Mouse (Mus musculus) urinary bladder, adult 18-20 months (tissue): Measurements from ENCODE around the gene Mms19.

Experiments
- DNase-seq, 2 experiments: peaks; one replicate each; pipeline ENCODE4 v3.0.0; 2022; ENCODE audit warnings: low spot score in 2 of 2, mixed read lengths in 2 of 2

Gene Mms19

DNA sequence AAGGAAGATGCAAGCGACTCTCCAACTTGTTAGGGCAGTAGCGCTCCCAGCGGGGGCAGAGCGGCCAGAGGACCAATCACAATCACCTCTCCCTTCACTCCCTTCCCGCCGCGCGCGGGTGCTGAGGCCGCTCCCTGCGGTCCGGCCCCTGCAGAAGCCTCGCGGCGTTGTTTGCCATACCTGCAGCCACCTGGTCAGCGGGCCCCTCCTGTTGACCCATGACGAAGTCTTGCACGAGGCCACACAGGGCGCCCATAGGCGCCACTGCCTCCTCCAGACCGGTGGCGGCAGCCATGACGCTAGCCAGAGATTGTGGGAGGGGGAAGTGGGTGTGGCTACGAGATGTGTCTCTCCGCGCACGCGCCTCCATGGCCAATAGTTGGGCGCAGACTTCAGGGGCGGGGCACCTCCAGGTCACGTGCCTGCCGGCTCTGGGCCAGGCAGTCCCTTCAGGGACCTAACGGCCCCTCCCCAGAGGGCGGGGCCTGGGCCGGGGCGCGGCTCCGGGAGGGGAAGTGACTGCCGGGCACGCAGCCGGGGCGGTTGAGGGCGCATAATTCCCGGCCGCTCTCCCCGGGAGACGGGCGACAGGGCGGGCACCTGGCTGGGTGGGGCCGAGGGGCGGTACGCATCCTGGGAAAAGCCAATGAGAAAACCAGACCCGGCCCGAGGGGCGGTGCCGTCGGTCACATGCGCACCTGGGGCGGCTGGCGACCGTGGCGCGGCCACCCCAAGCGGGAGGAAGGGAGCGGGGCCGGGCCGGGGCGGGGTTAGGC lies at the start of gene Mms19:
TSS of gene Mms19 (minus strand) at position 339 of the 776 bp plus-strand sequence.
- peak; percentile 98 to 99 for DNase-seq

DNA sequence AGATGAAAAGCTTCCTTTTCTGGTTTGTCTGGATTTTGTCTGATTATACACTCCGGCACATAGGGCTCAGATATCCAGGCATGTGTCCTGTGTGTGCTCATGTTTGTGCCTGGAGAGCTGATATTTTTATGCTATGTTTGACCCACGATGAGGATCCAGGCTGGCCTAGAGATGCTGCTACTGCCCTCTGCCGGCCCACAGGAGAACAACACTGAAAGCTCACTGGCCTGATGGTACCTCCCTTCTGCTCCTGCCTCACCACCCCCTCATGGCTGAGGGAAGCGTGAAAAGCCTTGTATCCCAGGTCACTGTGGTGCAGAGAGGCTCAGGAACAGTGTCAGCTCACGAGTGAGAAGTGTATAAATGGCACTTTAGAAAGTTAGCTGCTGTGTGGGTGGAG lies 45.2 kb upstream of the Mms19 start:
- peak; percentile 70 to 79 for DNase-seq

DNA sequence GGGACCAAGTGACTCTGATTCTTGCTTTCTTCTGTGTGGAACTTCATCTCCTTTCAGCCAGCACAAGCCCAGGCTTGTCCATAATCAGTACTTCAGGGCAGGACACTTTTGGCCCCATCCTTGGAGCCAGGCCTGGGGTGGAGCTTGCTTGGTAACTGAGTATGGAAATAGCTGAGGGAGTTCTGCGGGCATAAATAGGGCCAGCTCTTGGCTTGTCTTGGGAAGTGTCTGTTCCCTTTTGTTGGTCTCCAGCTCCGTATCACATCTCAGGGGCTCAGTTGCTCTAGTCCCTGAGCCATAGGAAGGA lies 41.5 kb upstream of the Mms19 start:
- no peak for DNase-seq

DNA sequence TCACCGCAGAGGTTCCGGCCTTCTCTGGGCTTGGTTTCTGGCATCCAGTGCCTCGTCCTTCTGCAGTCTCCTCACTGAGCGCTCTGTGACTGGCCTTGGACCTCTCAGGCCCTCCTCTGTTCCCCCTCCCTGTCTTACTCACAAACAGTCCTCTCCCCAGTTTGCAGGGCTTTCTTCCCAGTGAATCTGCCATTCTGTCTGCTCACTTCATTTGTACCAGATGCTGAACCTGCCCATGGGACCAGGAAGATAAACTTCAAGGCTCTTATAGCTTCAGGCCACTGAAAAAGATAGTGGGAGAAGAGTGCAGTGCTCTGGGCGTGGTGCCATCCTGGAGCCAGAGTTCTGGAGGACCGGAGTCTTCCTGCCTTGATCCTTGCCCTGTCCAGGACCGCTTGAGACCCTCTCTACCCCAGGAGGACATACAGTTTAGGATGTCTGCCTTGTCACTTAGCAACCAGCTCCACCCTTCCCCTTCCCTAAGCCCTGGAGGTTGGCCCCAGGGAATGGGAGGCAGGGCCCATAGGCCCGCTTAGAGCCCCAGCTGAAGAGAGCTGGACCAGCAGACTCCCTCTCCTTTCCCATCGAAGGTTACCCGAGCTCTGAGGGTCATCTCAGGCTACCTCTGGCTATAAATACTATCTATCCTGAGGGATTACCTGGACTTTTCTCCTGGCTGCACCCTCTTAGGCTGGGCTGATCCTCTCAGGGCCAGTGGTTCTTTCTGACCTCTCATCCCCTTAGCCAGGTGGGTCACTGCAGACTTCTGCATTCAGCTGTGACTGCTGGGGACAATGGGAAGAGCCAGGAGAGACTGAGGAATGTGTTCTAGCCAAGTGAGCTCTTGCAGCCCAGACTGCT lies 41.0 kb upstream of the Mms19 start:
- no peak for DNase-seq

DNA sequence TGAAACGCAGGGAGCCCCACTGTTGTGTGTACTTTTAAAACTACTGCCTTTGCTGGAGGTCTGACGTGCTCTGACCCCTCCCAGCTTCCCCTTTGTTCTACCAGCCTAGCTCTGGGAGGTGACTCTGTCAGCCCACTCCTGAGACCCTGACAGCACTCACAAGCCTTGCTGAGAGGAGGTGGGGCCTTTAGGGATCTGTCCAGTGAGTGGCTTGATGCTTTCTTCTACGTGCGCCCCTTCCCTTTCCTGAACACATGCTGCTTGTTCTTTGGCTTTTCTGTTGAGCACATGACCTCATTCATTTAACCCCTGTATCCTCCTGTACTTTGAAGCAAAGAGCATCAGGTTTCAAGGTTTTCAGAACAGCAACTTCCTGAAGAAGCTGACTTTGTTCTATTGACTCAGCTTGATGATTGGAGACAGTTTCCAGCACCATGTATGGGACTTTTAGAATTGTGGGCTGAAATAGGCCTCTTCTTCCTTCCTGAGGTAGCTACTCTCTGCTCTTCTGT lies 38.1 kb upstream of the Mms19 start:
- no peak for DNase-seq

DNA sequence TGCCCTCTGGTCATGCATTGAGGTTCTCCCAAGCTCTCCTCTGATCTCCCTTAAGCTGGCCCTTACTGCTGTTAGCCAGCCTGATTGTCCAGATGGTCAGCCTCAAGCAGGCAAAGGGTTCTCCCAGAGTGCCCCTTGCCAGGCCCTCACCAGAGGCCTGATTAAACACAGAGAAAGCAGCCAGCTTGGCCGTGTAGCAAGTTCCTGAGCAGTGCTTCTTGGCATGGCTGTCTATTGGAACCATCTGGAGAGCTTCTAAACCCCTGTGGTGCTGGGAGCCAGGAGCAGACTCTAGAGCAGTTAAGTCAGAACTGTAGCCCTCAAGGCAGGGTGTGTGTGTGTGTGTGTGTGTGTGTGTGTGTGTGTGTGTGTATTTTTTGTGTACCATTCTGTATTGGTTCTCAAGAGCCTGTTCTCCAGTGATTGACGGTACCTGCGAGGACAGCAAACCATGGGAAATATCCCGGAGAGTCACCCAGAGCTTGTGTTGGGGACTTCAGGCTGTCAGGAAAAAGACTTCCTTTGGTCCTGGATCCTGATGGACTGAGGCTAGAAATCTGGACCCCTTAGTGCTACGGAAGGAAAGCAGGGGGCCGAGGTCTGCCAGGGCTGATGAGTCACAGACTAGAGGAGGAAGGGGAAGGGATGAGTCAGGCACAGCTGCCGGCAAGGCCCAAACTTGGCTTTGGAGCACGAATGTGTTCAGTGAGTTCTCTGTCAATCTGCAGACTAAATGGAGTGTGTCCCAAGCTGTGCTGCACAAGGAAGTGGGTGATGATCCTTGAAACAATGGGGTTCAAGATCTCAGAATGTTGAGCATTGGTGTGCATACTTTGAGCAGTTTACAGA lies 36.7 kb upstream of the Mms19 start:
- DNase-seq, result peak in 1 of 2 experiments; percentile 80

DNA sequence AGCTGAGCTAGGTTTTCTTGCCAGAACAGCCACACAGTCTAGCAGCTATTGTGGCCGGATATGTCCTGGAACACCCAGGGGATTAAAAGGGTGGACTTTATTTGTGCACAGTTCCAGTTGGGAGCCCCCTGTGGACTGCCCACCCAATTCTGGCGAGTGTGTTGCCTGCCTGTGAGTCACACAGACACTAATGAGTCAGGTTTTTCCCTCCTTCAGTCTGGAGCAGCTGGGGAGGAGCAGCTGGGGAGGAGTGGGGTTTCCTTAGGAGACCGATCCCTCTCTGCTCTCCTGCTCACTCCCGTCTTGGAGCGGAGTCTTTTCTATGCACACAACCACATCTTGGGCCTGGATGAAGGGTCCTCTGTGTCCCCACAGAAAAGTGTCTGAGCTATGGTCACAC lies 35.9 kb upstream of the Mms19 start:
- DNase-seq, result peak in 1 of 2 experiments; percentile 44

DNA sequence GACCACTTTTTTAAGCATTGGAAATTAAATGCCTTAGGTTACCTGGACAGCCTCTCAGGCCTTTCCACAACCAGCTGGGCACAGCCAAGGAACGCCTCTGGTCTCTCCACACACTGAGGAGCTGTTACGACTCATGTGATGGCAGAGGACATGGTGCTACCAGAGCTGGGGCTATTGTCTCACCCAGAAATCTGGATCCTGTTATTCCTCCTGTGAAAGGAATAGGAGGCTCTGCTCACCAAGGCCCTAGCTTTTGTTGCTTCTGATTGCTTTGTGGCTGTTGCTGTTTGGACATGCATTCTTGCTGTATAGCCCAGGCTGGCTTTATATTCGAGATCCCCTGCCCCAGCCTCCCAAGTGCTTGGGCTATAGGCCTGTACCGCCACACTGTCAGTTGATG lies 35.3 kb upstream of the Mms19 start:
- no peak for DNase-seq

DNA sequence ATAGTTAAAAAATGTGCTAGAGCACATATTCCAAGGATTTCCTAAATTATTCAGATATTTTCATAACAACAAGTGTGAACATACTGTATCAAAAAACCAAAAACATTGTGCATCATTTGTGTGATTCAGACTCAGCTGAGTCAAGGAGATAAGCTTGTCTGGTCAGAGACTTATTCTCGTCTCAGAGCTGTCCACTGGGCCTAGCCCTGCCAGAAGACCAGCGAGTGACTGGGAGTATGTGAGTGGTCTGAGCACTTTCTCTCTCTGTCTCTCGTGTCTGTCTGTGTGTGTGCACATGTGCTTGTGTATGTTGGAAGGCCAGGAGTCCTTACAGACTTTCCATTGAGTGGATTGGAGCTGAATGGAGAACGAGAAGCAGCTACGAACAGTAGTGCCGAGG lies 34.0 kb upstream of the Mms19 start:
- no peak for DNase-seq

DNA sequence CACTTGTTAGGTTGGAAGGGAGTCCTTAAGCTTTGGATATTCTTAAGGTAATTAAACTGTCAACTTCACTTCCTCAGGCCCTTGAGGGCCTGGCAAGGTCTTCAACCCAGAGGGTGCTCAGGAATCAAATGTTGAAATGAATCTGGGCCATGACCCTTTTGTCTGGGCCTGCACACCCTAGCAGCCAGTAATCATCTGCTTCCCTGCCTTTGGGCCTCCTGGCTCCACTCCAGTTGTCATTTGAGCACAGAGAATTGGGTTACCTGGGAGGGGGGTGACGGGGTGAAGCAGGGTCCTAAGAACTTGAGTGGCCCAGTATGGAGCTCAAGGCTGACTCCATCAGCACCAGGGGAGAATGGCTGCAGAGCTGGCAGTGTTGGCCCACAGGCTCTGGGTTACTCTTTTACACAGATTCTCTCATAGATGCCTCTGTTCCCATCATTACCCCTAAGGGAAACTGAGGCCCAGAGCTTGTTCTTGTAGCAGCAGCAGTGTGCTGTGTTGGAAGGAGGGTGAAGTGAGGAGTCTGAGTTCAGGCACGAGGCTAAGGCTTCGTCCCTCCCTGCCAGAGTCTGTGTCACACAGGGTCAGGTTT lies 33.4 kb upstream of the Mms19 start:
- no peak for DNase-seq

DNA sequence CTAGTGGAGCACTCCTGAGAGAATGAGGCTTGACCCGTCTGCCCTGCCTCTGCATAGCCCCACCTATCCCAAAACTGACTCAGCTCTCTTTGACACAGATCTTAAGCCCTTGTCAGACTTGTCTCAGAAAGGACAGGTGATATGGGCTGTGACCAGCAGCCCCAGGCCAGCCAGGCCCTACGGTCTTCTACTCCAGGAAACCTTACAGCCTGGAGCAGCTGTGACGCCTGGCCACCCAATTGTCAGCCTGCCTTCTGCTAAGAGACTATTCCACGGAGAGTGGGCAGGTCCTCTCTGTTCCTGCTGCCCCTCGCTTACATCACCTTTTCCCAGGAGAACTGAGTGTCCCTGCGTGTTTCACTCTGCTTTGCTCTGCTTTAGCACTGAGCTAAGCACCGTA lies 30.2 kb upstream of the Mms19 start:
- DNase-seq, result no peak

DNA sequence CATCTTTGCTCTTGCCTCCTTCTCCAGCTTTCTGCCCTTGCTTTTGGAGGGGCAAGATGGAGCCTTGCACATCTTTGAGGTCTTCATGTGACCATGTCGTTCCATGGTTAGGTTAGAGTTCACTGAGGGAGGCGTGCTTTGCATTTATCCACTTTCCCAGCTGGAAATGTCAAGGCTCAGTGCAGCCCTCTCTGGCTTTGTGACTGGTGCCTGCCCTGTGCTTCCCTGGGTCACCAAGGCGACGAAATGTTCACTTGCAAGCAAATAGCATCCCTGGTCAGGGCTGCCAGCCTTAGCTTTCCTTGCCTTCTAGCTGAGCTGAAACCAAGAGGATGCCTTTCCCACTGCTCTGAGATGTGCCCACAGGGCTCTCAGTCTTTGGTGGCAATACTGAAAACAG lies 29.5 kb upstream of the Mms19 start:
- DNase-seq, result no peak

DNA sequence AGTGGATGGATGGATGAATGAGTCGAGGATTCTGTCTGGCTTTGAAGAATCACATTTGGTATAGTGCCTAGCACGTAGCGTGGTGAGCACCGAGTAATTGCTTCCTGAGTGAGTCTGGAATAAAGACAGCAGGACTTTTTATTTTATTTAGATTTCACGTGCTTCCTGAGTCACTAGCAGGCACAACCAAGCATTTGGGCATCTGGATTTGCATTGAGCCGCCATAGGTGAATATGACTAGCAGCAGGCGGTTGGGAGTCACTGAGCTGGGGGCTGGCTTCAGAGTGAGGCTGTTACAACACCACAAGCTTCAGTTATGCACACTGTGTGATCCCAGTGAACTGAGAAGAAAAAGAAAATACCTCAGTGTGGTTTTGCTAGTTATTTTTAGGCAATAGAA lies 28.1 kb upstream of the Mms19 start:
- no peak for DNase-seq

DNA sequence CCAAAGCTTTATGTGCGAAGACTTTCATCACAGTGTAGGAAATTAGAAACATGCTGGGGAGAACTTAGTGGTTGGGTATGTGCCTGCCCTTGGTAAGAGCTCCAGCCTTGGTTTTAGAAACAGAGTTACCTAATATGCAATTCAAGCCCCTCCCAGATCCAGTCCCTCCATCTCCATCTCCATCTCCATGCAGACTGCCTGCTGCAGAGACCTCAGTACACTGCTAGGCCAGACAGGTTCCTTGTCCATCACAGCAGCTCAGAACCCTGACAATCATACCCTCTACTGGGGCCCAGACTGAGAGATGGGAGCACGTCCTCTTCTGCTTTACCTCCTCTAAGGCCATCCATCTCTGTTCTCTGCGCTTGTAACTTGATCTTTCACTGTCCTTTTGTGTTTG lies 27.6 kb upstream of the Mms19 start:
- DNase-seq, result no peak

DNA sequence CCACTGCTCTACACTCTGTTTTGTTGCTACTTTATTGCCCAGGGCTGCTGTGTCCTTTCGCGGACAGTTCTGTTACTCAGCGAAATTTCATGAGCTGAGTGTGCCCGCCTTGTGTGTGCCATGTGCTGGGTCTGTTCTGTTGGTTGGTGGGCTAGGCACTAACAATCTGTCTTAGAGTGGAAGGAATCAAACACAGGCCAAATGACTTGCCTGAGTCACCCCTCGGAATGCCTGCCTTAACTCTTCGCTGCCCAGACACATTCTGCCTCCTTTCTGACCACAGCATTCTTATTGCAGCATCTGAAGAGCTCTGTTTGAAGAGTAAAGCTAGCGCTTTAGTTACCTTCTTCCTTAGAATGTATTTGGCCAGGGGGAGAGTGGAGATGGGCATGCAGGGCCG lies 25.6 kb upstream of the Mms19 start:
- DNase-seq, result no peak

DNA sequence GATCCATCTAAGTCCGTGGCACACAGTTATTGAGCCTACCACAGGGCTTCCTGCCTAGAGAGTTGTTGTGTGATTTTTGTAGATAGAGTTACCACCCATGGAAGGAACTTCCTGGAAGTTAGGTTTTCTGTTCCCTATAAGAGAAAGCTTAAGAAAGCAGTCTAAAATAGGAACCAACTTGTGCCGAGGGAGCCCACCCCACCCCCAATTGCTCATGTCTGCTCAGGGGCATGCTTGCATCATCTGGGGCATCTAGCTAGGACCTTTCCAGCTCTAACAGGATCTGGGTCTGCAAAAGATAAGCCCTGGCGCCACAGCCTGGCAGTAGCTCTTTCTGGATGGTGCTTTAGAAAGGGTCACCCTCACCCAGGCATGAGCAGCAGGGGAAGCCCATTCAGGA lies 24.7 kb upstream of the Mms19 start:
- DNase-seq, result no peak

DNA sequence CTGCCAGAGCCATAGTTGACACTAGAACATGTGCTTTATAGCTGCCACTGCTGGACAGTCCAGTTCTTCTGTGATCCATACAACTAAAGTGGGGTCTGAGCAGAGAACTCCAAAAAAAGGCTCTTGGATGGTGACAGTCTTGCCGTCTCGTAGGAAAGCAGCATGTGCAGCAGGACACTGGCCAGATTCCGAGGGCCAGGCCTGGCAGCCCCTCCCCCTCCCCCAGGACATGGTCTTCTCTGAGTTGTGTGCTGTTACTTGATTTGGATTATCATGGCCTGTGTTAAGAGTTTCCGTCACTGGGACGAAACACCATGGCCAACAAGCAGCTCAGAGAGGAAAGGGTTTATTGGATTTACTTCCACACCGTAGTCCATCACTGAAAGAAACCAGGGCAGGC lies 23.3 kb upstream of the Mms19 start:
- no peak for DNase-seq

DNA sequence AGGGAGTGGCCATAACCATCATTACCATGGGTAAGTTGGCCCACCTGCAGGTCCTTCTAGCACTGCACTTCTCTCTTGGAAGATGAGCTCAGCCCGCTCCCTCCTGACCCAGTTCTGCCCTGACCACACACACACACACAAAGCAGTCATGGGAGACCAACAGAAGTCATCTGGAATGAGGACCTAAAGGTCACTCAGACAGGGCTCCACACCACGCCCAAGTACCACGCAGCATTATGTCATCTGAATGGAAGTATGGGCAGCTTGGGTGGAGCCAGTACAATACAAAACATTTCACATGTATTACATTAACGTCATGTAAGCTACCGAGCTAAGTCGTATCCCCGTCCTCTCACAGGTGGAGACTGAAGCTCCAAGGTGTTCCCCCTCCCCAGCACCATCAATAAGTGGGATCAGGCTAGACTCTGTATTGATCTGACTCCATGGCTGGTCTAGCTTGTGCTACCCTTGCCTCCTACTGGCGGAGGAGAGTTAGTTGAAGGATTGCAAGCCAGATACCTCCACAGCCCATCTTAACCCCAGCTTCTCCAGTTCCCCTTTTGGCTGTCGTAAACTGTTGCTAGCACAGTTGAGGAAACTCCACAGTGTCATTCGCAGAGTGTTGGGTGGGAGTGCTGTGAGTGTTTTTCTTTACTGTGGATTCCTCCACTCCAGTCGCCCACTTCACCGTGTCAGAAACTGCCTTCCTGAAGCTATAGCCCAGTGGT lies 20.5 kb upstream of the Mms19 start:
- no peak for DNase-seq

DNA sequence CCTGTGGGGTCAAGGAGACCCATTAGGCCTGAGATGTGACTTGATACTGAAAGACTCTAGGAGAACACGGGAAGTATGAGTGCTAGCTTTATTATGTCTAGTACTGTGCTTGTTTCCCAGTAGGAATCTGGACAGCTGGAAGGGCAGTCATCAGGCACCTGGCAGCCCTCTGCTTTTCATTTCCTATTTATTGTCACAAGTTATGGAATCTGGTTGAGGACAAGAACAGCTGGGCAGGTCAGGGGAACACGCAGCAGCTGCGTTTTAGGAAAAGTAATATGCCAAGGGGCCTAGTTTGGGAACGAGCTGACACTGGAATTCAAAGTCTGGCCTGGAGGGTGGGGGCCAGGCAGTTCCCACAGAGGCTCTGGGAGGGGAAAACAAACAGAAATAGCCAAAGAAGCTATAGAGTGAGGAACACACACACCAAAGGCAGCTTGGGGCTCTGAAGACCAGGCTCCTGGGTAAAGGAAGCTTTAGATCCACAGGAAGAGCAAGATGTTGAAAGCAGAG lies 19.5 kb upstream of the Mms19 start:
- no peak for DNase-seq

DNA sequence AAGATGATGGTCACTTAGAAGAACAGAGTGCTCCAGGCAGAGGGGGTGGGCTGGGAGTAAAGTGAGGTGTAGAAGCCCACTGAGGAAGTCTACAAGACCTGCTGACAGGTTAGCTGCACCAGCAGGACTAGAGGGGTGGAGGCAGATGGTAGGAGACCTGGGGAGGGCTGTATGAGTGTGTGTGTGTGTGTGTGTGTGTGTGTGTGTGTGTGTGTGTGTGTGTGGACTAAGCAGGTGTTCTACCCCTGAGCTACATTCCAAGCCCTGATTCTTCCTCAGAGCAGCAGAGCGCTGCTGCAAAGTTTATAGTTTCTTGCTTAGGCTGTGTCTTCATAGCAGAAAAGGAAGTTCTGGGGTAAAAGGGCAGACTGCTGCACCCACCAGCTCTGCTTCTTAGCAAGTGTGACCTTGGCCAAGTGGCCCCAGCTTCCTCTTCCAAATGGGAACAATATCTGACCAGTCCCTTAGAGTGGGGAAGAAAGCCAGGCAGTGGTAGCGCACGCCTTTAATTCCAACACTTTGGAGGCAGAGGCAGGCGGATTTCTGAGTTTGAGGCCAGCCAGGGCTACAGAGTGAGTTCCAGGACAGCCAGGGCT lies 18.8 kb upstream of the Mms19 start:
- DNase-seq, result no peak
